Mouse (Mus musculus) liver, postnatal 0 days (tissue): Measurements from ENCODE around the gene Ttc28.

ENCODE experiments used
- CTCF ChIP-seq: sonication (generic); IDR thresholded peaks from 2 replicates; pipeline ENCODE4 v1.5.1; 2016; ENCODE audit warnings: antibody characterized with exemption, low read depth
- EP300 ChIP-seq: IDR thresholded peaks from 2 replicates; pipeline ENCODE4 v1.6.1; 2016; ENCODE audit warnings: antibody characterized with exemption, low read depth, mild to moderate bottlenecking

- TF ChIP-seq CTCF (no peak), EP300 (no peak)
These were observed 252.0 kb downstream of the Ttc28 start for GRCm38 (mm10) chr5:111131561-111131960.
